Mouse (Mus musculus) myocyte (in vitro differentiated cells): ENCODE measurements around the gene Acap1. TPM values are rescaled to one million over a fixed set of nuclear protein-coding genes. Genes with fewer than 3 reads are reported as not detected.
A peak's percentile ranks its signal among the peaks of the same experiment; 100 is the strongest.

Experiments used
- H3K27me3 ChIP-seq: one replicate; pipeline ENCODE4 v1.6.1; 2011; ENCODE audit not compliant: control insufficient read depth, insufficient read depth, insufficient read length
- H3K36me3 ChIP-seq: one replicate; pipeline ENCODE4 v1.6.1; 2011; ENCODE audit not compliant: control insufficient read depth, insufficient read depth
- H3K4me2 ChIP-seq: one replicate; pipeline ENCODE4 v1.6.1; 2011; ENCODE audit warnings: low read depth, control low read depth
- H3K4me3 ChIP-seq: one replicate; pipeline ENCODE4 v1.5.1; 2011; ENCODE audit warnings: mild to moderate bottlenecking, control low read depth, moderate library complexity
- H3K79me2 ChIP-seq: one replicate; pipeline ENCODE4 v1.6.1; 2011; ENCODE audit not compliant: control insufficient read depth, insufficient read depth
- H3ac ChIP-seq: one replicate; pipeline ENCODE4 v1.6.1; 2011; ENCODE audit not compliant: control insufficient read depth, insufficient read length
- CEBPB ChIP-seq: IDR thresholded peaks from 2 replicates; pipeline ENCODE4 v1.6.1; 2011; ENCODE audit warnings: mild to moderate bottlenecking, moderate library complexity; ENCODE audit not compliant: poor library complexity, insufficient read depth, severe bottlenecking
- E2F4 ChIP-seq: IDR thresholded peaks from one replicate; pipeline ENCODE4 v1.6.1; 2011; ENCODE audit warnings: mild to moderate bottlenecking, control low read depth, moderate library complexity; ENCODE audit not compliant: insufficient read depth
- MAX ChIP-seq: IDR thresholded peaks from one replicate; pipeline ENCODE4 v1.6.1; 2011; ENCODE audit warnings: low read depth, mild to moderate bottlenecking, control low read depth
- MYOD1 ChIP-seq, 3 experiments: IDR thresholded peaks; one replicate each; pipeline ENCODE4 v1.6.1; 2011; ENCODE audit warnings: control low read depth in 2 of 3, low read depth in 2 of 3, mild to moderate bottlenecking in 2 of 3, moderate library complexity in 1 of 3; ENCODE audit not compliant: insufficient read length in 2 of 3, control insufficient read depth in 1 of 3
- MYOG ChIP-seq, 3 experiments: IDR thresholded peaks; one replicate each; pipeline ENCODE4 v1.6.1; 2011; ENCODE audit warnings: control low read depth in 2 of 3, low read depth in 2 of 3, mild to moderate bottlenecking in 2 of 3; ENCODE audit not compliant: insufficient read length in 2 of 3, control insufficient read depth in 1 of 3, insufficient read depth in 1 of 3
- POLR2A ChIP-seq: IDR thresholded peaks from one replicate; pipeline ENCODE4 v1.6.1; 2011; ENCODE audit warnings: low read depth, mild to moderate bottlenecking, control low read depth, moderate library complexity; ENCODE audit not compliant: insufficient read length
- POLR2AphosphoS2 ChIP-seq: IDR thresholded peaks from one replicate; pipeline ENCODE4 v1.6.1; 2011; ENCODE audit warnings: low read depth, control low read depth; ENCODE audit not compliant: insufficient read length
- REST ChIP-seq: IDR thresholded peaks from one replicate; pipeline ENCODE4 v1.6.1; 2011; ENCODE audit warnings: mild to moderate bottlenecking, control low read depth, moderate library complexity; ENCODE audit not compliant: insufficient read depth, insufficient read length
- SRF ChIP-seq: IDR thresholded peaks from one replicate; pipeline ENCODE4 v1.6.1; 2011; ENCODE audit warnings: low read depth; ENCODE audit not compliant: control insufficient read depth, insufficient read length
- TCF12 ChIP-seq: IDR thresholded peaks from one replicate; pipeline ENCODE4 v1.6.1; 2011; ENCODE audit warnings: mild to moderate bottlenecking, control low read depth; ENCODE audit not compliant: poor library complexity, insufficient read depth, severe bottlenecking
- TCF3 ChIP-seq: IDR thresholded peaks from one replicate; pipeline ENCODE4 v1.6.1; 2011; ENCODE audit warnings: low read depth, control low read depth; ENCODE audit not compliant: insufficient read length
- USF1 ChIP-seq: IDR thresholded peaks from one replicate; pipeline ENCODE4 v1.6.1; 2011; ENCODE audit warnings: low read depth, mild to moderate bottlenecking, control low read depth, moderate library complexity
- polyA plus RNA-seq: library from polyadenylated mRNA; unstranded; fragments of >200 nt; fragmentation: generic; extraction: Trizol; gene quantifications from one replicate; pipeline ENCODE4 v1.2.1, GENCODE M21; 2012; ENCODE audit warnings: missing spikeins

Acap1 gene
- polyA plus RNA-seq, 1 experiment = 1.4 TPM

GRCm38 (mm10) chr11:69881787-69882670, 13.3 kb downstream of the Acap1 start:
- Histone ChIP-seq H3K27me3 (no peaks in the 10 kb centered on the region), H3K36me3 (no peaks in the 10 kb centered on the region), H3K4me3 (peak overlapping the region; percentile 94), H3ac (no peak overlapping the region), H3K79me2 (peaks cover 28% of the 10 kb centered on the region), H3K4me2 (peak overlapping the region; percentile 93)
- TF ChIP-seq MYOG (IDR thresholded peaks at IDR 0.05; ENCODE audit: control insufficient read depth in 1 of 3, insufficient read depth in 1 of 3, insufficient read length in 2 of 3, low read depth in 2 of 3) (no peak), TCF12 (no peak), E2F4 (no peak), SRF (no peak), USF1 (no peak), TCF3 (no peak), MAX (no peak), CEBPB (no peak), MYOD1 (IDR thresholded peaks at IDR 0.05; ENCODE audit: control insufficient read depth in 1 of 3, insufficient read length in 2 of 3, low read depth in 2 of 3) (no peak), POLR2AphosphoS2 (no peak), POLR2A (no peak), REST (no peak)

DNA sequence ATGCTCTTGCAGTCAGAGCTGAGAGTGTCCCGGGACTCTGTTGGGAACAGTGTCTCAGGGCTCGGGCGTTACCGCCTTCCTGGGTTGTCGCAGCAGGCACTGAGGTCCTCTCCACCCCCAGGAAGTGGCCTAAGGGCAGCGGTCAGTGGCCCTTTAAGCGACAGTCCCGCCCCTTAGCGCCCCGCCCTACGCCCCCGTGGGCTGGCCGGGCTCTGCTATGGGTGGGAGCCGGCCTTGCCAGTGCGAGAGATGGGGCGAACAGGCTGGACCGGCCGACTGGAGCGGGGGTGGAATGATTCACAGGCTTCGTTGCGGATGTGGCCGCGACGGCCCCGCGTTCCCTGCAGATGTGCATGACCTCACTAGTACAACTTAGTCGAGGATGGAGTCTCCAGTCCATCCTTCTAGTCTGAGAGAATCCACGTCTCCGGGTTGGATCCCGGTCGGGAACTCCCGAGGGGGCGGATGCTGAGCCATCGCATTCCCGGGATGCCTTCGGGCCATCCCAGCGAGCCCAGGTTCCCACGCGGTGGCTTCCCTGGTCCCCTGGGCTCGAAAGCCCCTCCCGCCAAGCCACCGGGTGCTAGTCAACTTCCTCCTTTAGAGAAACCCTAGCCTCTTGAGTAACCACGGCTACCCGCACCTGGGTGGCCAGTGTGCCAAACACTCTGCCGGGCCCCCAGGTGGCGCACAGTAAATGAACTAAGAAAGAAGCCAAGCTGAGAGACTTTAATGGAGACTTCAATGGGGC, 14.3 kb downstream of the Acap1 start, which contains the start of gene Kctd11:
Gene Kctd11 (minus strand): TSS at position 554 of the 751 bp plus-strand sequence.
- peaks cover 28% of the 10 kb centered on the region for H3K79me2 ChIP-seq
- peak within 1 kb of the TSS; percentile 93 for H3K4me2 ChIP-seq
- H3K27me3 ChIP-seq = no peaks in the 10 kb centered on the region
- peak within 1 kb of the TSS; percentile 94 for H3K4me3 ChIP-seq
- H3ac ChIP-seq = peak within 1 kb of the TSS; percentile 66
- no peak for TF ChIP-seq REST
- TF ChIP-seq TCF12 = no peak
- TF ChIP-seq MYOG (IDR thresholded peaks at IDR 0.05; ENCODE audit: control insufficient read depth in 1 of 3, insufficient read depth in 1 of 3, insufficient read length in 2 of 3, low read depth in 2 of 3) = peak in 1 of 3 experiments; percentile 19
- no peak for TF ChIP-seq MAX
- TF ChIP-seq POLR2AphosphoS2 = peak; percentile 94
- peak in 1 of 3 experiments; percentile 31 for TF ChIP-seq MYOD1 (IDR thresholded peaks at IDR 0.05; ENCODE audit: control insufficient read depth in 1 of 3, insufficient read length in 2 of 3, low read depth in 2 of 3)
- TF ChIP-seq CEBPB = no peak
- no peak for TF ChIP-seq E2F4
- TF ChIP-seq USF1 = no peak
- no peak for TF ChIP-seq SRF
- no peak for TF ChIP-seq TCF3
- peak; percentile 95 for TF ChIP-seq POLR2A
- no peaks in the 10 kb centered on the region for H3K36me3 ChIP-seq

- Histone ChIP-seq H3K36me3 (no peaks in the 10 kb centered on the region), H3K4me2 (peak overlapping the region; percentile 91), H3K4me3 (peak overlapping the region; percentile 94), H3ac (peak overlapping the region; percentile 66), H3K27me3 (no peaks in the 10 kb centered on the region), H3K79me2 (peaks cover 28% of the 10 kb centered on the region)
- no peak for TF ChIP-seq MYOG (IDR thresholded peaks at IDR 0.05; ENCODE audit: control insufficient read depth in 1 of 3, insufficient read depth in 1 of 3, insufficient read length in 2 of 3, low read depth in 2 of 3)
- no peak for TF ChIP-seq SRF
- no peak for TF ChIP-seq POLR2AphosphoS2
- TF ChIP-seq USF1 = no peak
- no peak for TF ChIP-seq MAX
- TF ChIP-seq REST = no peak
- TF ChIP-seq TCF3 = no peak
These were observed 14.9 kb downstream of the Acap1 start for GRCm38 (mm10) chr11:69880506-69880852.

DNA sequence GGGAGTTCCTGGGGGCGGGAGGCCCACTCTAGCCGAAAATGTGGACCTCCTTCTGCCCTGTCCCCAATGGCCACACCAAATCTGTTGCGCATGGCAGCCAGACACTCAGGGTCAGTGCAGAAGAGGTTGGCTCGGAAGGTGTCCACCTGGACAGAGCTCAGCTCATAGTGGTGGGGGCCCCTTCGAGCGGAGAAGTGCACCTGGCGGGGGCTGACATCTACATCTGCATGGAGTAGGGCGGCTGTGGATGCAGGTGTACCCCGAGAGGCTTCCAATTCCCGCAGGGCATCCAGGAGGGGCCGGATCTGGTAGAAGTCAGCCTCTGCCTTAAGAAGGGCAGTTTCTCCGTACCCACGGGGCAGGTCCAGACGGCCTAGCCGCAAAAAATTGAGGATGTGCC, 15.6 kb downstream of the Acap1 start:
- no peak for TF ChIP-seq TCF12
- Histone ChIP-seq H3K27me3 (no peaks in the 10 kb centered on the region), H3K4me2 (peak overlapping the region; percentile 91), H3K36me3 (no peaks in the 10 kb centered on the region), H3ac (peak overlapping the region; percentile 66), H3K4me3 (peak overlapping the region; percentile 94), H3K79me2 (peaks cover 28% of the 10 kb centered on the region)
